Comparison of ENCODE assay signal across 8 mouse cellular contexts in the genomic region with DNA sequence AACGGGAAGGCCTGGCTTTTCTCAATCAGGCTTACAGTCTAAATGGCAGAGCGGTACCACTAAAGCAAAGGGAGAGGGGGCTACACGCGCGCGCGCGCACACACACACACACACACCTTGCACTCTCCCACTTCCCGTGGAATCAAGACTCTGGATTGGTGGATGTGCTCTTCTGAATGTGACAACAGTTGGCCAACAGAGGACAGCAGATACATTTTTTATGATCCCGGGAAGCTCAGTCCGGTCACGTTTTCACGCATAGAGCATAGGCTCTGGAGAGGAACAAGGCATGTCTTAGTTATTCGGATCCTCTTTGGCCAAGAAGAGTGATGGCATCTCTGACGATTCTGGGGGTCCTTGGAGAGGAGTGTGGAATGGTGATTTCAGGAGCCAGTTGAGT.
DNase-seq lines count a peak whose midpoint lies in the region; ATAC-seq and TF ChIP-seq lines count a peak whose summit lies in the region.

No protein-coding gene starts in this region.

- no peaks in the 10 kb centered on the region for H3K4me1 ChIP-seq in forebrain, postnatal 0 days (ENCODE audit: insufficient read depth)
- H3K4me1 ChIP-seq in midbrain, postnatal 0 days (ENCODE audit: insufficient read depth, low read length): peaks cover 13% of the 10 kb centered on the region; the same call in 1 of the 2 replicates

- peak; percentile 60 for ATAC-seq in forebrain, postnatal 0 days
- ATAC-seq in midbrain, postnatal 0 days (ENCODE audit: low FRiP score): peak; percentile 70
- ATAC-seq in erythroid progenitor cell, adult 5-6 weeks (replicated peaks; ENCODE audit: low FRiP score, poor library complexity, severe bottlenecking): no peak

- no peak for DNase-seq in gastrocnemius, adult 2 months
- no peak for DNase-seq in gastrocnemius, adult 8-10 months (ENCODE audit: low spot score in 2 of 2)
- peak; percentile 73 for DNase-seq in NIH3T3 (ENCODE audit: low read depth)
- peak; percentile 53 for DNase-seq in forebrain, postnatal 0 days
- DNase-seq in kidney, postnatal 10 days: peak; percentile 32
- peak; percentile 78 for DNase-seq in midbrain, postnatal 0 days (ENCODE audit: low spot score)
- no peak for DNase-seq in gastrocnemius, postnatal 10 days

- H3K4me2 ChIP-seq in forebrain, postnatal 0 days (ENCODE audit: low read depth): peak overlapping the region; percentile 93
- peak overlapping the region; percentile 99 for H3K4me2 ChIP-seq in midbrain, postnatal 0 days (ENCODE audit: low read depth, low read length, poor library complexity, severe bottlenecking)

- no peak overlapping the region for H3K9ac ChIP-seq in forebrain, postnatal 0 days
- peak overlapping the region; percentile 84; the same call in 1 of the 2 replicates for H3K9ac ChIP-seq in midbrain, postnatal 0 days (replicated peaks; ENCODE audit: low read length, poor library complexity, severe bottlenecking)

- intact Hi-C loops in gastrocnemius, adult 2 months (cut with DNase I): loop anchor here (2.0 to 5.0 kb wide), 2 partner anchors 86 to 136 kb away; no protein-coding TSS in a partner anchor

- H3K4me3 ChIP-seq in gastrocnemius, adult 2 months: peak overlapping the region; percentile 97
- peak overlapping the region; percentile 71 for H3K4me3 ChIP-seq in forebrain, postnatal 0 days (ENCODE audit: low read depth, low read length)
- H3K4me3 ChIP-seq in midbrain, postnatal 0 days (ENCODE audit: low read depth, low read length): peak overlapping the region; percentile 80

- TF ChIP-seq CTCF in gastrocnemius, adult 2 months (IDR thresholded peaks at IDR 0.05): peak; percentile 54
- peak; percentile 60 for TF ChIP-seq CTCF in forebrain, postnatal 0 days (IDR thresholded peaks at IDR 0.05; ENCODE audit: low read depth)
- TF ChIP-seq CTCF in midbrain, postnatal 0 days (IDR thresholded peaks at IDR 0.05): peak; percentile 72

- WGBS in forebrain, postnatal 0 days: 17% methylated on average over 15 of the region's 15 CpGs
- WGBS in midbrain, postnatal 0 days: 13% methylated on average over 15 of the region's 15 CpGs

- peak overlapping the region; percentile 66 for H3K27ac ChIP-seq in gastrocnemius, adult 2 months
- no peak overlapping the region for H3K27ac ChIP-seq in forebrain, postnatal 0 days (ENCODE audit: low read depth, low read length)
- H3K27ac ChIP-seq in midbrain, postnatal 0 days (ENCODE audit: low read depth, low read length): 0 out of 2 replicates have a peak overlapping the region, but pooled peaks have one; percentile 12

- H3K9me3 ChIP-seq in forebrain, postnatal 0 days (ENCODE audit: low read length): no peaks in the 10 kb centered on the region
- no peaks in the 10 kb centered on the region for H3K9me3 ChIP-seq in midbrain, postnatal 0 days (ENCODE audit: low read length)

- no peaks in the 10 kb centered on the region for H3K36me3 ChIP-seq in forebrain, postnatal 0 days (ENCODE audit: insufficient read depth)
- H3K36me3 ChIP-seq in midbrain, postnatal 0 days (ENCODE audit: insufficient read depth, low read length): no peaks in the 10 kb centered on the region

- H3K27me3 ChIP-seq in forebrain, postnatal 0 days (ENCODE audit: insufficient read depth, low read length): peaks cover 15% of the 10 kb centered on the region
- no peaks in the 10 kb centered on the region for H3K27me3 ChIP-seq in midbrain, postnatal 0 days (ENCODE audit: insufficient read depth, low read length)

Comparison
In these comparisons a context has a peak if more than half of its experiments do, and no peak if none do; other contexts are left out.
1. DNase-seq: peak in NIH3T3 (single experiment), forebrain, postnatal 0 days (single experiment), kidney, postnatal 10 days (single experiment) and midbrain, postnatal 0 days (single experiment); none in gastrocnemius, adult 2 months (single experiment), gastrocnemius, adult 8-10 months (0 of 2) and gastrocnemius, postnatal 10 days (single experiment).
2. Peak in every context shown above with its lines, with median percentiles within 50 percentile points of each other: H3K4me3 ChIP-seq and CTCF ChIP-seq.